Mouse (Mus musculus) bone marrow, adult 2 months (tissue): Measurements from ENCODE around the gene Pdzrn4.

ENCODE experiments used
- CTCF ChIP-seq: fragments of 200-500 bp; IDR thresholded peaks from 2 replicates; pipeline ENCODE4 v1.5.1; 2011; ENCODE audit warnings: low read length, control low read depth; ENCODE audit not compliant: control insufficient read depth, insufficient read depth
- POLR2A ChIP-seq: fragments of 200-500 bp; IDR thresholded peaks from 2 replicates; pipeline ENCODE4 v1.6.1; 2011; ENCODE audit warnings: low read depth, mild to moderate bottlenecking, control low read depth, low read length, borderline replicate concordance; ENCODE audit not compliant: control insufficient read depth

GRCm38 (mm10) chr15:92447708-92448147 lies 51.0 kb downstream of the Pdzrn4 start:
- TF ChIP-seq CTCF (no peak), POLR2A (no peak)
